Mouse (Mus musculus) cerebellum, adult (tissue): ENCODE measurements around the gene Rapgef1.
"Not testable (repeated sequence)": the region's sequence is repeated elsewhere in the genome, so short reads cannot be mapped to it uniquely, and the experiment has no call there.

Experiments
- ATAC-seq: cut with Nextera tagmentation; 2 replicates; pipeline ENCODE4 v1.9.2; 2017; ENCODE audit warnings: mild to moderate bottlenecking, moderate library complexity, mixed read lengths; ENCODE audit not compliant: insufficient number of reproducible peaks, low FRiP score, low TSS enrichment

Gene Rapgef1

GRCm38 (mm10) chr2:29698421-29699290 is 79.1 kb downstream of the Rapgef1 start:
- ATAC-seq: no peak

- ATAC-seq: no peak
Observed at GRCm38 (mm10) chr2:29700898-29701297, 81.4 kb downstream of the Rapgef1 start.

GRCm38 (mm10) chr2:29701393-29701792 is 81.9 kb downstream of the Rapgef1 start:
- no peak for ATAC-seq

GRCm38 (mm10) chr2:29702189-29702588 is 82.7 kb downstream of the Rapgef1 start:
- no peak for ATAC-seq

- no peak for ATAC-seq
Observed at GRCm38 (mm10) chr2:29703104-29704081, 83.9 kb downstream of the Rapgef1 start.

- peak; percentile 80 for ATAC-seq
Observed at GRCm38 (mm10) chr2:29705493-29705892, 86.0 kb downstream of the Rapgef1 start.

- ATAC-seq: no peak
Observed at GRCm38 (mm10) chr2:29706726-29707620, 87.5 kb downstream of the Rapgef1 start.

GRCm38 (mm10) chr2:29707731-29708130 is 88.2 kb downstream of the Rapgef1 start:
- no peak for ATAC-seq

- not testable (repeated sequence) for ATAC-seq
Observed at GRCm38 (mm10) chr2:29708209-29708608, 88.7 kb downstream of the Rapgef1 start.

GRCm38 (mm10) chr2:29711038-29711437 is 91.5 kb downstream of the Rapgef1 start:
- ATAC-seq: no peak

- ATAC-seq: no peak
Observed at GRCm38 (mm10) chr2:29711877-29712276, 92.4 kb downstream of the Rapgef1 start.

GRCm38 (mm10) chr2:29713501-29713900 is 94.0 kb downstream of the Rapgef1 start:
- ATAC-seq: no peak

- ATAC-seq: no peak
Observed at GRCm38 (mm10) chr2:29714127-29714526, 94.6 kb downstream of the Rapgef1 start.

- ATAC-seq: no peak
Observed at GRCm38 (mm10) chr2:29716143-29716542, 96.6 kb downstream of the Rapgef1 start.

- ATAC-seq: no peak
Observed at GRCm38 (mm10) chr2:29716691-29717090, 97.2 kb downstream of the Rapgef1 start.

GRCm38 (mm10) chr2:29718581-29718980 is 99.1 kb downstream of the Rapgef1 start:
- no peak for ATAC-seq

- no peak for ATAC-seq
Observed at GRCm38 (mm10) chr2:29723132-29723531, 103.6 kb downstream of the Rapgef1 start.

- no peak for ATAC-seq
Observed at GRCm38 (mm10) chr2:29724664-29725365, 105.3 kb downstream of the Rapgef1 start.

GRCm38 (mm10) chr2:29729500-29729899 is 110.0 kb downstream of the Rapgef1 start:
- ATAC-seq: no peak
